Mouse (Mus musculus) ovary, postnatal 14 days (tissue): ENCODE results near the gene Wdr31.
A peak's percentile ranks its signal among the peaks of the same experiment; 100 is the strongest.

Experiments used
- DNase-seq: peaks from one replicate; pipeline ENCODE4 v3.0.0; 2022; ENCODE audit warnings: low spot score

Wdr31 gene

GRCm38 (mm10) chr4:62470598-62471051 lies at the start of gene Wdr31:
Wdr31 (minus strand) TSS chr4:62470896.
- DNase-seq: peak; percentile 86

- peak; percentile 75 for DNase-seq
These were observed 49.1 kb upstream of the Wdr31 start, which contains the start of gene Alad for GRCm38 (mm10) chr4:62519849-62520233. Alad (minus strand) TSS chr4:62519918.

- DNase-seq: no peak
These were observed 48.6 kb upstream of the Wdr31 start for GRCm38 (mm10) chr4:62519122-62519848.

- DNase-seq: no peak
These were observed 47.9 kb upstream of the Wdr31 start for GRCm38 (mm10) chr4:62518416-62519121.

GRCm38 (mm10) chr4:62517538-62518415 lies 47.1 kb upstream of the Wdr31 start:
- DNase-seq: no peak

GRCm38 (mm10) chr4:62517046-62517445 lies 46.4 kb upstream of the Wdr31 start:
- DNase-seq: no peak

- DNase-seq: no peak
These were observed 45.9 kb upstream of the Wdr31 start for GRCm38 (mm10) chr4:62516579-62516978.

- DNase-seq: no peak
These were observed 45.4 kb upstream of the Wdr31 start for GRCm38 (mm10) chr4:62516079-62516478.

- DNase-seq: no peak
These were observed 44.8 kb upstream of the Wdr31 start for GRCm38 (mm10) chr4:62515490-62515889.

- no peak for DNase-seq
These were observed 44.3 kb upstream of the Wdr31 start for GRCm38 (mm10) chr4:62514995-62515394.

- no peak for DNase-seq
These were observed 43.4 kb upstream of the Wdr31 start for GRCm38 (mm10) chr4:62513998-62514506.

GRCm38 (mm10) chr4:62509946-62510345 lies 39.2 kb upstream of the Wdr31 start:
- peak; percentile 58 for DNase-seq

GRCm38 (mm10) chr4:62508839-62509238 lies 38.1 kb upstream of the Wdr31 start:
- DNase-seq: no peak

- no peak for DNase-seq
These were observed 36.1 kb upstream of the Wdr31 start for GRCm38 (mm10) chr4:62506798-62507197.

GRCm38 (mm10) chr4:62505991-62506390 lies 35.3 kb upstream of the Wdr31 start:
- no peak for DNase-seq

GRCm38 (mm10) chr4:62503374-62503970 lies 32.8 kb upstream of the Wdr31 start, which contains the start of gene Hdhd3:
Hdhd3 (minus strand) TSS chr4:62503467.
- no peak for DNase-seq

GRCm38 (mm10) chr4:62502969-62503368 lies 32.3 kb upstream of the Wdr31 start:
- DNase-seq: no peak

GRCm38 (mm10) chr4:62501964-62502732 lies 31.5 kb upstream of the Wdr31 start:
- DNase-seq: peak; percentile 83

GRCm38 (mm10) chr4:62501534-62501933 lies 30.8 kb upstream of the Wdr31 start:
- no peak for DNase-seq

GRCm38 (mm10) chr4:62500799-62501198 lies 30.1 kb upstream of the Wdr31 start:
- no peak for DNase-seq

- peak; percentile 74 for DNase-seq
These were observed 26.1 kb upstream of the Wdr31 start for GRCm38 (mm10) chr4:62496815-62497214.
